Mouse (Mus musculus) hindbrain, postnatal 0 days (tissue): ENCODE measurements around the gene Tgif1. TPM values are rescaled to one million over a fixed set of nuclear protein-coding genes. Genes with fewer than 3 reads are reported as not detected.

Experiments
- ATAC-seq: fragments of 200-750 bp; cut with Nextera tagmentation; 2 replicates; pipeline ENCODE4 v1.8.0; 2017; ENCODE audit warnings: mild to moderate bottlenecking, moderate TSS enrichment, moderate library complexity
- DNase-seq: peaks from one replicate; pipeline ENCODE4 v3.0.0-alpha.2; 2015; ENCODE audit warnings: low spot score
- H3K27ac ChIP-seq: fragments of 300-500 bp; sonication (generic); 2 replicates; pipeline ENCODE4 v1.5.1; 2014; ENCODE audit warnings: mild to moderate bottlenecking
- H3K27me3 ChIP-seq: fragments of 300-500 bp; sonication (generic); 2 replicates; pipeline ENCODE4 v1.6.1; 2014; ENCODE audit warnings: low read length, mixed read lengths; ENCODE audit not compliant: insufficient read depth
- H3K36me3 ChIP-seq: fragments of 300-500 bp; sonication (generic); 2 replicates; pipeline ENCODE4 v1.6.1; 2014; ENCODE audit warnings: low read length, mixed read lengths; ENCODE audit not compliant: insufficient read depth
- H3K4me1 ChIP-seq: fragments of 300-500 bp; sonication (generic); 2 replicates; pipeline ENCODE4 v1.6.1; 2014; ENCODE audit warnings: antibody characterized with exemption, low read length, mixed read lengths; ENCODE audit not compliant: insufficient read depth
- H3K4me2 ChIP-seq: fragments of 300-500 bp; sonication (generic); 2 replicates; pipeline ENCODE4 v1.6.1; 2014; ENCODE audit warnings: low read depth, mild to moderate bottlenecking, low read length, moderate library complexity, mixed read lengths
- H3K4me3 ChIP-seq: fragments of 300-500 bp; sonication (generic); 2 replicates; pipeline ENCODE4 v1.5.1; 2014; ENCODE audit warnings: low read length
- H3K9ac ChIP-seq: fragments of 300-500 bp; sonication (generic); replicated peaks from 2 replicates; pipeline ENCODE4 v1.6.1; 2014; ENCODE audit warnings: mild to moderate bottlenecking, low read length, moderate library complexity, mixed read lengths
- H3K9me3 ChIP-seq: fragments of 300-500 bp; sonication (generic); 2 replicates; pipeline ENCODE4 v1.6.1; 2016; ENCODE audit warnings: low read length, mixed read lengths
- CTCF ChIP-seq: IDR thresholded peaks from 2 replicates; pipeline ENCODE4 v1.5.1; 2016; ENCODE audit warnings: antibody characterized with exemption, control low read depth, low read depth
- WGBS: fragments of 180-500 bp; shearing (Covaris S2); extraction: QIAGEN DNeasy Blood & Tissue Kit; methylation state at CpG from one replicate; pipeline ENCODE4 v1.1.7; 2014; 5-methylcytosine and 5-hydroxymethylcytosine counted together
- polyA plus RNA-seq: library from polyadenylated mRNA; unstranded; fragments of >200 nt; fragmentation: Nextera tagmentation; extraction: Ambion mirVana; gene quantifications from 2 replicates; pipeline ENCODE4 v1.2.1, GENCODE M21; 2015
- total RNA-seq: library from RNA; depleted of rRNA; stranded (reverse); fragments of >200 nt; gene quantifications from 2 replicates; pipeline ENCODE4 v1.2.3, GENCODE M21; 2014

Tgif1 gene
- total and polyA plus RNA-seq, 2 experiments from 2014 or later: 8.4 to 12.6 TPM

- no peak for ATAC-seq
- WGBS: 88% methylated on average over 6 of the region's 6 CpGs
- Histone ChIP-seq H3K4me2 (no peak overlapping the region), H3K4me3 (no peak overlapping the region), H3K27me3 (no peaks in the 10 kb centered on the region), H3K4me1 (no peaks in the 10 kb centered on the region), H3K9ac (no peak overlapping the region), H3K9me3 (no peaks in the 10 kb centered on the region), H3K36me3 (no peaks in the 10 kb centered on the region), H3K27ac (no peak overlapping the region)
- TF ChIP-seq CTCF: no peak
- no peak for DNase-seq
Measured at GRCm38 (mm10) chr17:70866538-70867114, 13.3 kb upstream of the Tgif1 start.

- ATAC-seq (no peak), DNase-seq (no peak)
- no peak for TF ChIP-seq CTCF
- Histone ChIP-seq H3K4me1 (no peaks in the 10 kb centered on the region), H3K27me3 (no peaks in the 10 kb centered on the region), H3K4me2 (no peak overlapping the region), H3K27ac (no peak overlapping the region), H3K4me3 (no peak overlapping the region), H3K36me3 (no peaks in the 10 kb centered on the region), H3K9me3 (no peaks in the 10 kb centered on the region), H3K9ac (no peak overlapping the region)
- 95% methylated on average over 5 of the region's 5 CpGs for WGBS
Measured at GRCm38 (mm10) chr17:70866029-70866428, 12.7 kb upstream of the Tgif1 start.

GRCm38 (mm10) chr17:70865060-70865604, 11.8 kb upstream of the Tgif1 start:
- Histone ChIP-seq H3K4me2 (no peak overlapping the region), H3K27ac (no peak overlapping the region), H3K4me3 (no peak overlapping the region), H3K9me3 (no peaks in the 10 kb centered on the region), H3K9ac (no peak overlapping the region), H3K27me3 (no peaks in the 10 kb centered on the region), H3K4me1 (no peaks in the 10 kb centered on the region), H3K36me3 (no peaks in the 10 kb centered on the region)
- no peak for ATAC-seq
- DNase-seq: no peak
- WGBS: 88% methylated on average over 10 of the region's 10 CpGs
- TF ChIP-seq CTCF: no peak

GRCm38 (mm10) chr17:70864645-70865044, 11.3 kb upstream of the Tgif1 start:
- no peaks in the 10 kb centered on the region for H3K27me3 ChIP-seq
- H3K4me1 ChIP-seq: no peaks in the 10 kb centered on the region
- H3K9ac ChIP-seq: no peak overlapping the region
- WGBS: 86% methylated on average over 3 of the region's 3 CpGs
- no peak overlapping the region for H3K27ac ChIP-seq
- no peaks in the 10 kb centered on the region for H3K9me3 ChIP-seq
- DNase-seq: no peak
- TF ChIP-seq CTCF: no peak
- H3K36me3 ChIP-seq: no peaks in the 10 kb centered on the region
- H3K4me3 ChIP-seq: no peak overlapping the region
- no peak overlapping the region for H3K4me2 ChIP-seq
- ATAC-seq: no peak

GRCm38 (mm10) chr17:70864117-70864516, 10.8 kb upstream of the Tgif1 start:
- Histone ChIP-seq H3K9me3 (no peaks in the 10 kb centered on the region), H3K27me3 (no peaks in the 10 kb centered on the region), H3K27ac (no peak overlapping the region), H3K9ac (no peak overlapping the region), H3K4me2 (no peak overlapping the region), H3K36me3 (no peaks in the 10 kb centered on the region), H3K4me3 (no peak overlapping the region), H3K4me1 (no peaks in the 10 kb centered on the region)
- ATAC-seq (no peak), DNase-seq (no peak)
- 96% methylated on average over 8 of the region's 8 CpGs for WGBS
- no peak for TF ChIP-seq CTCF

GRCm38 (mm10) chr17:70858814-70859213, 5.5 kb upstream of the Tgif1 start:
- WGBS: 84% methylated on average over 4 of the region's 4 CpGs
- H3K9ac ChIP-seq: no peak overlapping the region
- TF ChIP-seq CTCF: no peak
- no peak overlapping the region for H3K27ac ChIP-seq
- ATAC-seq (no peak), DNase-seq (no peak)
- no peaks in the 10 kb centered on the region for H3K4me1 ChIP-seq
- no peaks in the 10 kb centered on the region for H3K27me3 ChIP-seq
- H3K4me2 ChIP-seq: no peak overlapping the region
- no peaks in the 10 kb centered on the region for H3K9me3 ChIP-seq
- H3K4me3 ChIP-seq: no peak overlapping the region
- no peaks in the 10 kb centered on the region for H3K36me3 ChIP-seq

- TF ChIP-seq CTCF: no peak
- Histone ChIP-seq H3K4me1 (no peaks in the 10 kb centered on the region), H3K9ac (no peak overlapping the region), H3K36me3 (no peaks in the 10 kb centered on the region), H3K4me2 (no peak overlapping the region), H3K9me3 (no peaks in the 10 kb centered on the region), H3K4me3 (no peak overlapping the region), H3K27me3 (no peaks in the 10 kb centered on the region), H3K27ac (no peak overlapping the region)
- 35% methylated on average over 12 of the region's 12 CpGs for WGBS
- no peak for ATAC-seq
- peak; percentile 67 for DNase-seq
Measured at GRCm38 (mm10) chr17:70856871-70857415, 3.6 kb upstream of the Tgif1 start.
